Mouse (Mus musculus) effector memory CD4-positive, alpha-beta T cell, adult 5 months (primary cell): ENCODE data around the gene Majin. TPM values are rescaled to one million over a fixed set of nuclear protein-coding genes. Genes with fewer than 3 reads are reported as not detected.

Source experiments
- polyA plus RNA-seq: library from polyadenylated mRNA; unstranded; fragments of 100-300 nt; shearing (Covaris generic); gene quantifications from one replicate; pipeline ENCODE4 v1.2.1, GENCODE M21; 2017

Majin gene
- polyA plus RNA-seq, result not detected

DNA sequence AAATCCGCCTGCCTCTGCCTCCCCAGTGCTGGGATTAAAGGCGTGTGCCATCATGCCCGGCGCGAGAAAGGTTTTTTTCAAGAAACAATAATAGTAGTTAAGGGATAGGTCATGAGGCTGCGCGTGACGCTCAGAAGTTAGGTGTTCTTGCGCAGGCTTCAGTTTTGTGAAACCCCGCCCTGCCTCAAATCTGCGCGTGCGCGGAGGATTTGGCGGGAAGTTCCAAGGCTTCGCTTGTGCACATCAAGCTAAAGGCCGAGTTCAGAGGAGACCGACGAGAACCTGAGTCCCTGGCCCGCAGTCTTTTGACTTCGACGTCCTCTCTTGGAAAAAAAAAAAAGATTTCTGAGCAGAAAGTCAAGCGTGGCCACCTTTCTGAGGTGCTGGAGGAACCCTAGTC is at the start of gene Majin:
TSS of gene Majin (plus strand) at position 258 of the 400 bp plus-strand sequence.

DNA sequence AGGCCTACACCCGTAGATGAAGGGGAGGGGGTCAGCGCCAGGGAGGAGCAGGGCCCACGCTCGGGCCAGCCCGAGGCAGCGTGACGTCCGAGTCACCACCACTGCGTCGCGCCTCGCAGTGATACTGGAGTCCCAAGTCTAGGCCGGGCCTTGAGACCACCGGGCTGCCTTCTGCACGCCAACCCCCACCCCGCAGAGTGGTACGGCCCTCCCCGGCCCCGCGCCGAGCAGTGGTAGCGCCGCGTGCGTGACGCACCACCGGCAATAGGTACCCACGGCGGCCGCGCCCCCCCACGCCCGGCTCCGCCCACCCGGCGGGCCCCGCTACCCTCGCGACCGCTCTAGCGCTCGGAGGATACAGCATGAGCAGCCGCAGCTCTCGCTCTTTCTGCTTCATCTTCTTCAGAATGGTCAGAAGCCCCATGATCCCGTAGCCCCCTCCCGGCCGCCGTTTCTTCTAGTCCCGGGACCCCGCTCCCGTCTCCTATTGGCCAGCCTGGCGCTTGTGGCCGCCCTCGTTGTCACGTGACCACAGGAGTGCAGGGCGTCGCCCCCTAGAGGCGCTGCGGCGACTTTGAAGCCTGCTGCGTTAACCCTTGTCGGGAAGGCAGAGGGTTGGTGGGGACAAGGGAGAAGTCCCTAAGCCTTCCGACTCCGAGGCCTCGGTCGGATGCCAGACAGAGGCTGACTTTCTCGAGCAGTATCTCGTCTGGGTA is 43.4 kb upstream of the Majin start, which contains the start of gene Batf2:
TSS of gene Batf2 (plus strand) at position 306 of the 716 bp plus-strand sequence.

DNA sequence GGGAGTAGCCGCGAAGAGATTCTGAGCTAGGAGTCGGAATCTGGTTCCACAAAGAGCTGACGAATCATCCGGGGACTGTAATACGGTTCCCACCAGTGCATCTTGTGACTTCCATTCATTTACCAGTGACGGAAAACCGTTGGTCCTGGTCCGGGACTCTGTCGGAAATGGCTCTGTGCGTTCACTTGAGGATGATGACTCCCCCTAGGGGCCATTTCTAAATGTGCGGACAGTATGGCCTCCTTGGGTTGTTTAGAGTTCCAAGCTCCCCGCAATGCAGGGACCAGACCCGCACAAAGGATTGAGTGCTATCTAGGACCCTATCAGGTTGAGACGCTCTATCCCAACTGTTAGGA is 42.8 kb upstream of the Majin start, which contains the start of gene Arl2:
TSS of gene Arl2 (minus strand) at position 155 of the 356 bp plus-strand sequence.

DNA sequence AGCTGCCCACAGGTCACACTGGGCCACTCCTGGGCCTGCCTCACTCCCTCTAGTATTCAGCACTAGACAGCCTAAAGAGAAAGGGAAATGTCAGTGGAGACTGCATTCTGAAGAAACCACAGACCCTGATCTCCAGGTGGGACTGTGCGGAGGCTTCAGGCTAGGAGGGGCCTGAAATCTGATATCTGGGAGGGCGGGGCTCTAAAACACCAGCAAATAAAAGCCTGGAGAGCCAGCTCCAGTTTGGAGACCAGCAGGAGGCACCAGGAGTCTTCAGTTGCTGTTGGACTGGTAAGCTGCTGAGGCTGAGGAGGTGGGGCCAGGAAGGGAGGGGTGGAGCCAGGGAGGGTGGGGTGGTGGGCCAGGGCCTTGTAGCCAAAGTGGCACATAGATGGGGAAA is 41.9 kb downstream of the Majin start, which contains the start of gene Gpha2:
TSS of gene Gpha2 (plus strand) at position 246 of the 400 bp plus-strand sequence.

DNA sequence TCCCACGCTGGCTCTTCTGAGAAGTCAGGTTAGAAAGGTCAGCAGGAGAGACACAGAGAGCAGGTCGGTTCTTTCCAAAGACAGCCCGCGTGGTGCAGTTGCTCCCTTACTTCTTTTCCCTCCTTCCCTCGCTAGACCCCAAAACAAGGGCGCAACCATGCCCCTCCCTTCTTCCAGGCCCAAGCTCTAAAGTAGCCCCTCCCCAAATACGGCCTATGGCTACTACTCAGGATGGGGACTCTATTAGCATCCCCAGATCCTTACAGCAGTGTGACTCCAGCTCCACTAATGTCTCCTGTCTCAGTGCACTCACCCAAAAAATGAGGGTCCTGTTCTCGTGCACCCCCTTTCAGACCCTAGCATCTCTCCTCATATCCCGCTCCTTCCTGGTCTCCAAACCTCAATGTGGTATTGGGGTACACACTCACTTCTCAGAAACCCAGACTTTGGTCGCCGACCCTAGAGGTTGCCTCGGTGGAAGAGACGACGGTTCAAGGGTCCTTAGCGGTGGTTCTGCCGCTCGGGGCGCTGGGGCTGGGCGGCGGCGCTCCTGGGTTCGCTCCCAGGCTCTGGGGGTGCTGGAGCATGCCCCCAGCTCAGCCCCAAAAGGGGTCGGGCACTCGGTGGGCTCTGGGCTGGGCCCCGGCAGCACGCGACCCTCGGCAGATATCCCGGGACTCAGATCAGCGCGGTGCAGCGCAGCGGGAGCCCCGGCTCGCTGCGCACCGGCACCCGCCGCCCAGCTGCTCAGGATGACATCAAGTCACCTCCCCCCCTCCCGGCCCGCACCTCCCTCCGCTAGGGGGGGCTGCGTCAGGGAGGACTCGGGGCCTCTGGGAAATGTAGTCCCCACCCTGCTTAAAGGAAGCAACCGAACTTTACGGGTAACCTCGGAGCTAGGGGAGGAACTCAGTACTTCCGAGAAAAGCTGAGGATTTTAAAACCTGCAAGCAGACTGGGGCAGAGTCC is 51.2 kb downstream of the Majin start, which contains the start of gene Ppp2r5b:
TSS of gene Ppp2r5b (minus strand) at position 789 of the 969 bp plus-strand sequence.

DNA sequence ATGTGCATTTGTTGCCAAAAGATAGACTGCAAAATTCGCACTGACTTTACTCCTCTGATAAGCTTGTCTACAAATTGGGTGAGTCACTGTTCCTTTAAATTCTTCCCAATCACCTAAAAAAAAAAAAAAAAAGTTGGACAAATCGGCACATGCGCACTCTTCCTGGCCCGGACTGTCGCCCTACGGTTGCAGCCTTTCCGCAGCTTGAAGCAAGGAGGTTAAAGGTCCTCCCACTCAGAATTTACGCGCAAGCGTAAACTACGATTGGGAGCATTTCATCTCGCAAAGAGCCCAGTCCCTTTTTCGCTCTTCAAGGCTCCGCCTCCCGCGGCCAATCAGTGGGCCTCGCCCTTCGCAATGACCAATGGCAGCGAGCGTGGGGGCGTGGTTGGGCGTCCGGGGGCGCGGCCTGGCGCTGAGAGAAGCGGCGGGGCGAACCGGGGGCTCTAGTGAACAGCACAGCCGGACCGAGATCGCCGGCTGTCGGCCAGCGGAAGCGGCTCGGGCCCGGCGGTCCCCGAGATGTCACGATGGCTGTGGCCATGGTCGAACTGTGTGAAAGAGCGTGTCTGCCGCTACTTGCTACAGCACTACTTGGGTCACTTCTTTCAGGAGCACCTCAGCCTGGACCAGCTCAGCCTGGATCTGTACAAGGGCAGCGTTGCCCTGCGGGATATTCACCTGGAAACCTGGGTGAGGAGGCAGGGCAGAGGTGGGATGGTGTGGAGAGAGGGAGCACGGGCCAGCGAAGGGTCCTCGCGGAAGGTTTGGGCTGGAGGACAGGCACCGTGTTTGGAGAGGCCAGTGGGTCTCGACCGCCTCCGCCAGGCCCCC is 57.3 kb downstream of the Majin start, which contains the start of gene Atg2a:
TSS of gene Atg2a (plus strand) at position 395 of the 834 bp plus-strand sequence.

Other genes with a start within 250 kb of the Majin start
- gene Pola2, start 220.2 kb upstream of the Majin start, polyA plus RNA-seq, result 38.4 TPM
- not detected for gene Slc22a20, start 198.2 kb upstream of the Majin start, polyA plus RNA-seq
- gene Capn1, start 168.5 kb upstream of the Majin start, polyA plus RNA-seq, result 46.7 TPM
- gene Syvn1, start 137.8 kb upstream of the Majin start, polyA plus RNA-seq, result 54.6 TPM
- 21.8 TPM for gene Mrpl49, start 126.6 kb upstream of the Majin start, polyA plus RNA-seq
- 985 TPM for gene Fau, start 126.5 kb upstream of the Majin start, polyA plus RNA-seq
- gene Znhit2, start 123.2 kb upstream of the Majin start, polyA plus RNA-seq, result 17.6 TPM
- gene Tm7sf2, start 116.0 kb upstream of the Majin start, polyA plus RNA-seq, result 7.2 TPM
- gene Vps51, start 107.2 kb upstream of the Majin start, polyA plus RNA-seq, result 67.1 TPM
- not detected for gene Tmem262, start 104.4 kb upstream of the Majin start, polyA plus RNA-seq
- 0.60 TPM for gene Gm28374, start 102.1 kb upstream of the Majin start, polyA plus RNA-seq
- 20.0 TPM for gene Zfpl1, start 99.4 kb upstream of the Majin start, polyA plus RNA-seq
- 0.21 TPM for gene Cdca5, start 99.4 kb upstream of the Majin start, polyA plus RNA-seq
- not detected for gene AC131692.1, start 90.0 kb upstream of the Majin start, polyA plus RNA-seq
- gene Naaladl1, start 78.6 kb upstream of the Majin start, polyA plus RNA-seq, result not detected
- gene Sac3d1, start 65.7 kb upstream of the Majin start, polyA plus RNA-seq, result 6.3 TPM
- gene Snx15, start 56.1 kb upstream of the Majin start, polyA plus RNA-seq, result 25.6 TPM
- not detected for gene Batf2, start 43.4 kb upstream of the Majin start, polyA plus RNA-seq
- gene Arl2, start 42.8 kb upstream of the Majin start, polyA plus RNA-seq, result 25.1 TPM
- not detected for gene Gpha2, start 42.0 kb downstream of the Majin start, polyA plus RNA-seq
- gene Ppp2r5b, start 51.5 kb downstream of the Majin start, polyA plus RNA-seq, result 19.1 TPM
- gene Atg2a, start 57.3 kb downstream of the Majin start, polyA plus RNA-seq, result 79.4 TPM
- 34.0 TPM for gene Ehd1, start 92.3 kb downstream of the Majin start, polyA plus RNA-seq
- gene Cdc42bpg, start 122.1 kb downstream of the Majin start, polyA plus RNA-seq, result 0.35 TPM
- 30.0 TPM for gene Men1, start 150.6 kb downstream of the Majin start, polyA plus RNA-seq
- gene Map4k2, start 156.7 kb downstream of the Majin start, polyA plus RNA-seq, result 129 TPM
- 603 TPM for gene Sf1, start 179.3 kb downstream of the Majin start, polyA plus RNA-seq
- gene Pygm, start 200.0 kb downstream of the Majin start, polyA plus RNA-seq, result 2.4 TPM
- 296 TPM for gene Rasgrp2, start 215.0 kb downstream of the Majin start, polyA plus RNA-seq
- not detected for gene Nrxn2, start 234.3 kb downstream of the Majin start, polyA plus RNA-seq